Mouse (Mus musculus): ENCODE measurements at regions not wholly inside any gene's neighbourhood (a gene's known extent, or its start where the extent isn't known, plus 50 kb on each side); places are given as distances from the start of the nearest gene placed in this dataset.

DNA sequence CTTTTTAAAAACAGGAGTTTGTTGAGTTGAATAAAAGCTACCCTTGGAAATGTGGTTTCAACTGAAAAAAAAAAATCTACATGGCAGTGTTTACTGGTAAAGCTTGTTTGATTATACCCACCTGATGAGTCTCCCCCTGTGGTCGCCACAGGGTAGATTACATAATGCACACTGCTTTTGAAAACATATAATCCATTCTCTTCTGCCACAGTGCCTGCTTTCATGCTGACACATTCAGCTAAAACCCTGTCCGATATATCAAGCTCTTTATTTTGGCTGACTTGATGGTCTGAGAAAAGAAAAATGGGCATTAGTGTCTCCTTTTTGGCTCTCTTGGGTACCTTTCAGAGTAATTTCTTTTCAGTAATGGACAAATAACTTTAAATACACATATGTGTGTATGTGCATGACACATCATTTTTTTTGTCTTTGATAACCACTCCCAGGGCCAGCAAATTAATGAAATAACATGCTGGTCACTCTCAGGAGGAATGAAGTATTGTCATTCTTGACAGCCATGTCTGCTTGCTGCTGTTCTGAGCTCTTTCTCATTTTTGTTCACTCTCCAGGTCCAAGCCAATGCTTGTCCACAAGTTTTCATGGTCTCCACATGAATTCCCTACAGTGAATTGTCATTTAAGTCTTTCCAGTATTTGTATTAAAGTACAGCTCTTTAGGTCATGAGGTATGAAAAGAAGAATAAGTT lies 793.7 kb upstream of the Adgrl2 start:
- TF ChIP-seq CTCF (IDR thresholded peaks at IDR 0.05) (no peak), EP300 (IDR thresholded peaks at IDR 0.05) (no peak)

All from lung, postnatal 0 days (tissue).